Mouse (Mus musculus): ENCODE results near the gene Lama5. TPM values are rescaled to one million over a fixed set of nuclear protein-coding genes. Genes with fewer than 3 reads are reported as not detected.
A peak's percentile ranks its signal among the peaks of the same experiment; 100 is the strongest.

Gene Lama5
- polyA plus RNA-seq, 1 experiment from 2014 or later = 85.3 TPM

DNA sequence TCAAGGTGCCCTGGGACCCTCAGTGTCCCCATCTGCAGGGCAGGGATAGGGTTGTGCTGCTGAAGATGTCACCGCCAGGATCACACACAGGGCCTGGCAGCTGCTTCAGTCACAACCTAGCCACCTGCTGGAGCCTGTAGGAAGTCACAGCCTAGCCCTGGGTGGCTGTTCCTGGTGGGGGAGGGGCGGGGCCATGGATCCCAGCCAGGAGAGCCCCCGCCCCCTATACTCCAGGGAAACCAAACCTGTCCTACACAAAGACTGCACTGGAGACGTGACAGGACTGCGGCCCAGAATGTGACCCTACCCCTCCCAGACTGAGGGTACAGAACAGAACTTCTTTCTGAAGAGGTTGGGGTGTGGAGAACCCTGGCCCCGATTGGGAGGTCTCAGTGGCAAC, 3.4 kb downstream of the Lama5 start:
- H3K9ac ChIP-seq (replicated peaks; ENCODE audit: low read depth) = 0 out of 2 replicates have a peak overlapping the region, but pooled peaks have one; percentile 5
- ATAC-seq (peak; percentile 49), DNase-seq (ENCODE audit: low spot score) (peak; percentile 79)
- peaks cover 5% of the 10 kb centered on the region; the same call in 1 of the 2 replicates for H3K36me3 ChIP-seq (ENCODE audit: insufficient read depth, low read length)
- WGBS = 14% methylated on average over 6 of the region's 6 CpGs
- peak; percentile 72 for TF ChIP-seq CTCF (IDR thresholded peaks at IDR 0.05)
- no peak for TF ChIP-seq EP300 (IDR thresholded peaks at IDR 0.05)
- peak overlapping the region; percentile 94 for H3K27ac ChIP-seq (ENCODE audit: low read length)
- H3K4me3 ChIP-seq (ENCODE audit: low read depth, low read length) = no peak overlapping the region
- peaks cover 64% of the 10 kb centered on the region for H3K4me1 ChIP-seq (ENCODE audit: insufficient read depth, low read depth, low read length)
- peak overlapping the region; percentile 84 for H3K4me2 ChIP-seq (replicated peaks; ENCODE audit: low read depth, low read length)
- no peaks in the 10 kb centered on the region for H3K27me3 ChIP-seq (replicated peaks; ENCODE audit: insufficient read depth, low read length)
- H3K9me3 ChIP-seq (ENCODE audit: low read length) = no peaks in the 10 kb centered on the region

DNA sequence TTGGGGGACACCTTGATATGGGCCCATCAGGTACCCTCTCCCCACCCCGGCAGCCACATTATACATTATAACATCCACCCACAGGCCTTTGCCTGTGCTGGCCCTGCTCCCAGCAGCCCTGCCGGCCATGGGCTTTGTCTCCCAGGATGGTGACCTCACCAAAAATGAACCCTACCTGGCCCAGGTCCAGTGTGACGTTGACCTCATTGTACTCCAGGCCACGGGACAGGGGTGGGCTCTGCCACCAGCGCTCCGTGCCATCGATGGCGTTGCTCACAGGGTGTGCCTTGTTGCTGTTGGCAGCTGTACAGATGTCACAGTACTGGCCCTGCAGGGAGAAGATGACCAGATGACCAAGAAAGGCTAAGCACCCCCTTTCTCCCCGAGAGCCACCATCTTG, 4.6 kb downstream of the Lama5 start:
- Histone ChIP-seq H3K4me3 (ENCODE audit: low read depth, low read length) (no peak overlapping the region), H3K27ac (ENCODE audit: low read length) (peak overlapping the region; percentile 94), H3K27me3 (replicated peaks; ENCODE audit: insufficient read depth, low read length) (no peaks in the 10 kb centered on the region), H3K9ac (replicated peaks; ENCODE audit: low read depth) (no peak overlapping the region), H3K4me1 (ENCODE audit: insufficient read depth, low read depth, low read length) (peaks cover 67% of the 10 kb centered on the region), H3K36me3 (ENCODE audit: insufficient read depth, low read length) (peaks cover 5% of the 10 kb centered on the region; the same call in 1 of the 2 replicates), H3K4me2 (replicated peaks; ENCODE audit: low read depth, low read length) (no peak overlapping the region), H3K9me3 (ENCODE audit: low read length) (no peaks in the 10 kb centered on the region)
- ATAC-seq = no peak
- no peak for DNase-seq (ENCODE audit: low spot score)
- 57% methylated on average over 9 of the region's 9 CpGs for WGBS
- TF ChIP-seq EP300 (IDR thresholded peaks at IDR 0.05) (no peak), CTCF (IDR thresholded peaks at IDR 0.05) (no peak)

DNA sequence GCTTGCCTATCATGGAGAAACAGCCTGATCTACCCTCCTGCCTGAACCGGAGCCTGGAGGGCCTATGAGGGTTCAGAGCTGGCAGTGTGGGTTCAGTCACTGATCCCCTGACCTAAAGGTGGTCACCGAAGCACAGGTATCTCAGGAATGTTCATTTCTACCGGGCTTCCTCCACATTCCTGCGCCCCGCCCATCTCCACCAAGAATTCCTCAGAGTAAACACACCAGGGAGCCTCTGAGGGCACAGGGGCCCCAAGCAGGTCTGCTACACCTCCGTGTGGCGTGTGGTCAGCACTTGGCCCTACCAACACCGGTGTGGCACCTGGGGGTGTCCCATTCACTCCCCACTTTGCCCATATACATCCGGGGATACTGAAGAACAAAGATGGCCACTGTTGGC, 5.5 kb downstream of the Lama5 start:
- no peak overlapping the region for H3K9ac ChIP-seq (replicated peaks; ENCODE audit: low read depth)
- H3K27me3 ChIP-seq (replicated peaks; ENCODE audit: insufficient read depth, low read length) = no peaks in the 10 kb centered on the region
- WGBS = 39% methylated on average over 9 of the region's 9 CpGs
- H3K4me3 ChIP-seq (ENCODE audit: low read depth, low read length) = no peak overlapping the region
- H3K27ac ChIP-seq (ENCODE audit: low read length) = peak overlapping the region; percentile 94
- peak; percentile 84 for TF ChIP-seq EP300 (IDR thresholded peaks at IDR 0.05)
- TF ChIP-seq CTCF (IDR thresholded peaks at IDR 0.05) = peak; percentile 19; the same call in 1 of the 2 replicates
- peaks cover 76% of the 10 kb centered on the region for H3K4me1 ChIP-seq (ENCODE audit: insufficient read depth, low read depth, low read length)
- DNase-seq (ENCODE audit: low spot score) (peak; percentile 83), ATAC-seq (peak; percentile 40)
- H3K36me3 ChIP-seq (ENCODE audit: insufficient read depth, low read length) = peaks cover 5% of the 10 kb centered on the region; the same call in 1 of the 2 replicates
- H3K9me3 ChIP-seq (ENCODE audit: low read length) = no peaks in the 10 kb centered on the region
- H3K4me2 ChIP-seq (replicated peaks; ENCODE audit: low read depth, low read length) = peak overlapping the region; percentile 25; the same call in 1 of the 2 replicates

DNA sequence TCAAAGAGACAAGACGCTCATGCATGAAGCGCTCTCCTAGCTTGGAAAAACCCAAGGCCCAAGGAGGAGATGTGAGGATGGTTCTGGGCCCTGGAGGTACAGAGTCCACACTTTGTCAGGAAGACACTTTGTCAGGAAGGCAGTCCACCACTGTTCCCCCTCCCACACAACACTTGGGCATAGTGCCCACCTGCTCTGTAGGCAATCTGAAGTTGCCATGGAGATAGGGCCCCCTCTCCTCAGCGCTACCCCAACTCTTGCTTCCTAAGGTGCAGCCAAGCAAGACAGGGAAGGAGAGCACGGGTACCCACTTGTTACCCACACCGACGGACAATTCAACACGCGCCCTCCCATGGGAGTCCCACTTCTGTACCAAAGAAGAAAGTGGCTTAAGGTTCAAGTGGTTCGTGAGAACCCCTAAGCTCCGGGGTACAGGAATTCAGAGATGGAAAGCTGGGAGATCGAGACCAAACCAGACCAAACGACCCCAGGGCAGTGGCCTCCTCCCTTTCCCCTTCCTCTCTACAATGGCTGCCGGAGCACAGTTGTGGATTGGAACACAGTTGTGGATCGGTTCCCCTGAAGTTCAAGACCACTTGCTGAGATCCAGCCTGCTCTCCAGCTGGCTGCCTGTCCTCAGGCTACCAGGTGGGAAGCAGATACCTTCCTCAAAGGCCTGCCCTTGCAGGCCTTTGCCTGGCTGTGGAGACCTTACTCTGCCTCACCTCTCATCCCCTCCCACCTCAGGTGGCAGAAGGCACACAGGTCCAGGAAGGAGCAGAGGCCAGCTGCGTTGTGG, 6.3 kb downstream of the Lama5 start:
- ATAC-seq = no peak
- Histone ChIP-seq H3K4me2 (replicated peaks; ENCODE audit: low read depth, low read length) (peak overlapping the region; percentile 25; the same call in 1 of the 2 replicates), H3K4me3 (ENCODE audit: low read depth, low read length) (no peak overlapping the region), H3K27ac (ENCODE audit: low read length) (peak overlapping the region; percentile 94), H3K9me3 (ENCODE audit: low read length) (no peaks in the 10 kb centered on the region), H3K9ac (replicated peaks; ENCODE audit: low read depth) (0 out of 2 replicates have a peak overlapping the region, but pooled peaks have one; percentile 5), H3K4me1 (ENCODE audit: insufficient read depth, low read depth, low read length) (peaks cover 84% of the 10 kb centered on the region), H3K27me3 (replicated peaks; ENCODE audit: insufficient read depth, low read length) (no peaks in the 10 kb centered on the region), H3K36me3 (ENCODE audit: insufficient read depth, low read length) (peaks cover 5% of the 10 kb centered on the region; the same call in 1 of the 2 replicates)
- no peak for TF ChIP-seq EP300 (IDR thresholded peaks at IDR 0.05)
- TF ChIP-seq CTCF (IDR thresholded peaks at IDR 0.05) = no peak
- no peak for DNase-seq (ENCODE audit: low spot score)
- WGBS = 49% methylated on average over 14 of the region's 15 CpGs

DNA sequence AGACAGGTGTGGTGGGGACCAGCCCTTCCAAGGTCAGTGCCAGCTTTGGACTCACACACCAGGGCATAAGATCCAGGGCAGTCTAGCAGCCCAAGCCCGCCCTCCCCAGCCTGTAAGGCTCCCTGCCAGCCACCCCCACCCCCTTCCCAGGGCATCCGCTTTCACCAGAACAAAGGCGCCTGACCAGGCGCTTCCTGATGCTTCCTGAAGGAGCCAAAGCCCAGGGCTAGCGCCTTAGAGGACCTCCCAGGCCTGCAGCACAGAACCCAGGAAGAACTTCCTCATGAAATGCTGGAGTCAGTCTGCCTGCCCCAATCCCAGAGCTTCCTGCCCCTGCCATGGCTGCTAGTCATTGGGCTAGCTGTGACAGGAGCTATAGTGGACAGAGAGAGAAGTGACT, 7.0 kb downstream of the Lama5 start:
- H3K27me3 ChIP-seq (replicated peaks; ENCODE audit: insufficient read depth, low read length) = no peaks in the 10 kb centered on the region
- TF ChIP-seq EP300 (IDR thresholded peaks at IDR 0.05) (peak; percentile 70), CTCF (IDR thresholded peaks at IDR 0.05) (no peak)
- H3K9ac ChIP-seq (replicated peaks; ENCODE audit: low read depth) = no peak overlapping the region
- peaks cover 90% of the 10 kb centered on the region for H3K4me1 ChIP-seq (ENCODE audit: insufficient read depth, low read depth, low read length)
- peak overlapping the region; percentile 94 for H3K27ac ChIP-seq (ENCODE audit: low read length)
- H3K36me3 ChIP-seq (ENCODE audit: insufficient read depth, low read length) = peaks cover 5% of the 10 kb centered on the region; the same call in 1 of the 2 replicates
- ATAC-seq (peak; percentile 47), DNase-seq (ENCODE audit: low spot score) (peak; percentile 77)
- 8% methylated on average over 4 of the region's 5 CpGs for WGBS
- no peaks in the 10 kb centered on the region for H3K9me3 ChIP-seq (ENCODE audit: low read length)
- no peak overlapping the region for H3K4me2 ChIP-seq (replicated peaks; ENCODE audit: low read depth, low read length)
- no peak overlapping the region for H3K4me3 ChIP-seq (ENCODE audit: low read depth, low read length)

DNA sequence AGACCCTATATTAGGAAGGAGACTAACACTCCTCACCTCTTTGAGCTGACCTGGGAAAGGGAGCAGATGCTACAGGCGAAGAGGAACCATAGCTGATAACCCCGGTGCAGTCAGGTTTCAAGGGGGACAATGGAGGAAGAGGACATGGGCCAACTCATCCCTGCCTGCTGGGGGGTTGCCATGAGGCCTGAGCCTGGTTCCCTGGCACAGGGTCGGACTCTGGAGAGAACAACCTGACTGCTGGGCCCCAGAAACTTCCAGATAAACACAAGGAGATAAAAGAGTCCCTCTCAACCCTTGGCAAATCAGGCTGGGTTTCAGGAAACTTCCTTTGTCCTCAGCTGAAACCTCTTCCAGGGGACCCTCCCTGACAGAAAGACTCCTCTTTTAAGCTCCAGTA, 7.4 kb downstream of the Lama5 start:
- 38% methylated on average over 3 of the region's 3 CpGs for WGBS
- DNase-seq (ENCODE audit: low spot score) (no peak), ATAC-seq (no peak)
- no peaks in the 10 kb centered on the region for H3K27me3 ChIP-seq (replicated peaks; ENCODE audit: insufficient read depth, low read length)
- H3K4me1 ChIP-seq (ENCODE audit: insufficient read depth, low read depth, low read length) = peaks cover 86% of the 10 kb centered on the region
- H3K4me3 ChIP-seq (ENCODE audit: low read depth, low read length) = no peak overlapping the region
- H3K4me2 ChIP-seq (replicated peaks; ENCODE audit: low read depth, low read length) = no peak overlapping the region
- no peak overlapping the region for H3K9ac ChIP-seq (replicated peaks; ENCODE audit: low read depth)
- TF ChIP-seq EP300 (IDR thresholded peaks at IDR 0.05) = no peak
- TF ChIP-seq CTCF (IDR thresholded peaks at IDR 0.05) = no peak
- H3K9me3 ChIP-seq (ENCODE audit: low read length) = no peaks in the 10 kb centered on the region
- H3K36me3 ChIP-seq (ENCODE audit: insufficient read depth, low read length) = peaks cover 5% of the 10 kb centered on the region; the same call in 1 of the 2 replicates
- H3K27ac ChIP-seq (ENCODE audit: low read length) = peak overlapping the region; percentile 94
